Mouse (Mus musculus): Measurements from ENCODE around the gene Ckap5.

- no peak for TF ChIP-seq POLR2A (IDR thresholded peaks at IDR 0.05; ENCODE audit: low read depth, low read length)
- no peak for TF ChIP-seq CTCF (conservative IDR thresholded peaks at IDR 0.05; ENCODE audit: insufficient read depth, insufficient read length, low read depth, low read length)
Observed at GRCm38 (mm10) chr2:91537588-91538205, 11.1 kb downstream of the Ckap5 start.
